Mouse (Mus musculus) adrenal gland (tissue): ENCODE measurements around the gene Prss50.

Experiments
- intact Hi-C: fragments of 180-260 bp; cut with DNase I; formaldehyde crosslinking; loops from one replicate; pipeline ENCODE4 v1.15.1; 2025

Prss50 gene

DNA sequence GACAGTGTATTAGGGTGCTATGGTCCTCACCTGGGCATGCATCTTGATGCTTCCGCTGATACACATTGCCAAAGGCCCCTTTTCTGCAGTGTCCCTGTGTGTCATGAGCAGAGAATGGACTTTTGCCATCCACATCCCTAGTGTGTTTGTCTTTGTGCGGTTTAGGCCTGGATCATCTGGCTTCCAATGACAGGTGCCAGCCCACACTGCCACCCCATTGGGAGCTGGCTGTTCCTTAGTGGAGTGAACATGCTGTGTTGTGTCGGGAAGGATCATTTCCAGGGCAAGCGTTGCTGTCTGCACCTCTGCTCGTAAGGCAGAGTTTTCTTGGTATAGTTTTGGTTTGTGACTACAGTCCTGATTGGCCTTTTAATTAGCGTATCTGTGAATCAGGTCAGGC is 43.4 kb downstream of the Prss50 start:
- intact Hi-C loops: no loop called here

DNA sequence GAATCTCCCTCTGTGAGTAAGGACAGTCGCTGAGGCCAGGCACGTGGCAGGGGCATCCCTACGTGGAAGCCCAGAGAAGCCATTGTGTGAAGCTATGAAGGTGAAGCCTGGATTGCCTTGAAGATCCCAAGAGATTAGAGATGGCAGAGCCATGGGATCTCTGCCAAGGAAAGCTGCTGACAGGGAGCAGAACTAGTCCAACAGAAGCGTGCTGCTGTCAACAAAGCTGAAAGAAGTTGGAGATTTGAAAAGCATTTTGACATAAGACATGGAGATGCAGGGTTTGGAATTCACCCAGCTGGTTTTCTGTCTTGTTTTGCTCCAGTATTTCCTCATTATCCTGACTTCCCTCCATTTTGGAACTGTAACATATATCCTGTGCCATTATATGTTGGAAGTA is 44.5 kb downstream of the Prss50 start:
- intact Hi-C loops: no loop called here

GRCm38 (mm10) chr9:110907201-110907837 is 49.6 kb downstream of the Prss50 start:
- intact Hi-C loops: no loop called here

GRCm38 (mm10) chr9:110907838-110908630 is 50.3 kb downstream of the Prss50 start:
- intact Hi-C loops: no loop called here

GRCm38 (mm10) chr9:110908631-110909016 is 50.9 kb downstream of the Prss50 start:
- intact Hi-C loops: no loop called here

DNA sequence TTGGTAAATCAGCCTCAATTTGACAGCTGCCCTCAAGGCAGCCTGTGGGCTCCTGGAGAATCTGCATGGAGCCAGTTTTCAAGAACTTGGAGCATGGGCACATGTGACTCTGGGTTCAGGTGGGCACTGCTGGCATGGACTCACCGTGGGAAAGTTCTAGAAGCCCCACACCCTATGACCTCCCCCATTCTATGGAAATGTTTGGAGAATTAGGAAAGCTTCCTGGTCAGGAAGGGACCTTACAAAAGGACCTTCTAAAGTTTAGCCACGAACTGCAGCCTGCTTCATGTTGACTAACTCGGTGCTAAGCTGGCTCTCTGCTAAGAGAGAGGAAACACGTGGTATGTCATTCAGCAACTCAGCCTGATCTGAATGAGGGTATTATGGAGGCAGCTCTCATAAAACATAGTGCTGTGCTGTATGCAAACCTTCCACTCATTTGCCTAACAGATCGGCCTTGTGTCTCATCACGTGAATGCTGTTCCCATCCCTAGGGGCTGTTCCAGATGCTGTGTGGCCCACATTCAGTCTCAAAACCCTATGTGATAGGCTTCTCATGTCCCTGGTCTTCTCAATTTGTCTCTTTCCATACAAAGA is 51.7 kb downstream of the Prss50 start:
- intact Hi-C loops: no loop called here
